Mouse (Mus musculus): ENCODE data around the gene Psmb9.

Psmb9 gene

GRCm38 (mm10) chr17:34213936-34214335 lies 26.4 kb upstream of the Psmb9 start:
- peaks cover 42% of the 10 kb centered on the region for H3K36me3 ChIP-seq (ENCODE audit: control insufficient read depth, insufficient read depth, low read length, poor library complexity, severe bottlenecking)
- no peak for DNase-seq (ENCODE audit: low read depth, low spot score)
- no peaks in the 10 kb centered on the region for H3K27me3 ChIP-seq (ENCODE audit: control insufficient read depth, insufficient read depth, low read length, poor library complexity, severe bottlenecking)

DNA sequence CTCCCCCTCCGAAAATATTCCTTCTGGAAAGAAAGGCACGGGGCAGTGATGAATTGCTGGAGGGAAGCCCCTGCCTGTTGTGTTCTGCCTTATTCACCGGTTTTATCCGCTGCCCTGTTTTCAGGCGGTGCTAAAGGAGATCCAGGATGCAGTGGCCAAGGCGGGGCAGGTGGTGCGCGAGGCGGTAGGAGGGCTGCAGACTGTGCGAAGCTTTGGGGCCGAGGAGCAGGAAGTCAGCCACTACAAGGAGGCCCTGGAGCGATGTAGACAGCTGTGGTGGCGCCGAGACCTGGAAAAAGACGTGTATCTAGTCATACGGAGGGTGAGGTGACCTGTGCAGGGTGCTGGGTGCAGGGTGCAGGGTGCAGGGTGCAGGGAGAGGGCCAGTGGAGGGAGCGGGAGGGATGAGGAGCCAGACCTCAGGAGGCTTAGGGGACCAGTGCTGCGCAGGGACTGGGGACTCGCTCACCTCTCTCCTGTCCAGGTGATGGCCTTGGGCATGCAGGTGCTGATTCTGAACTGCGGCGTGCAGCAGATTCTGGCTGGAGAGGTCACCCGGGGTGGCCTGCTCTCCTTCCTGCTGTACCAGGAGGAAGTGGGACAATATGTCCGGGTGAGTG lies 24.3 kb upstream of the Psmb9 start:
- H3K27me3 ChIP-seq (ENCODE audit: control insufficient read depth, insufficient read depth, low read length, poor library complexity, severe bottlenecking): no peaks in the 10 kb centered on the region
- peaks cover 46% of the 10 kb centered on the region for H3K36me3 ChIP-seq (ENCODE audit: control insufficient read depth, insufficient read depth, low read length, poor library complexity, severe bottlenecking)
- no peak for DNase-seq (ENCODE audit: low read depth, low spot score)

DNA sequence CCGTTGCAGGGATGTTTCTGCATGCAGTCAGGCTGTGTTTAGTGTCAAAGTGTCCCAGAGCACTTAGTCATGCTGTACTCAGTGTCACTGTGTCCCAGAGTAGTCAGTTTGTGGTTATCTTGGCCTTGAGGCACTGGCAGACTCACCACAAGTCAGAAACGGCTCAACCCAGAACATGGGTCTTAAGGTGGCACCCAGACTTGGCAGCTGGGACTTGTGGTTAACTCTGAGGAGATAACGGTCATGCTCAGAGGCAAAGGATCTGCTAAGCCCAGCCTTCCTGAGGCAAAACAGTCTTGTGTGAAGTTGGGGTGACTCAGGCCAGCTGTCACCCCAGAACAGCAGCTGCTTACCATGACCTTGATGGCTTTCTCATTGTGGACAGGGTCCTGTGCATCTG lies 23.0 kb upstream of the Psmb9 start:
- no peaks in the 10 kb centered on the region for H3K27me3 ChIP-seq (ENCODE audit: control insufficient read depth, insufficient read depth, low read length, poor library complexity, severe bottlenecking)
- DNase-seq (ENCODE audit: low read depth, low spot score): no peak
- H3K36me3 ChIP-seq (ENCODE audit: control insufficient read depth, insufficient read depth, low read length, poor library complexity, severe bottlenecking): peaks cover 42% of the 10 kb centered on the region

GRCm38 (mm10) chr17:34209680-34210079 lies 22.1 kb upstream of the Psmb9 start:
- DNase-seq (ENCODE audit: low read depth, low spot score): peak; percentile 56
- H3K36me3 ChIP-seq (ENCODE audit: control insufficient read depth, insufficient read depth, low read length, poor library complexity, severe bottlenecking): peaks cover 35% of the 10 kb centered on the region
- no peaks in the 10 kb centered on the region for H3K27me3 ChIP-seq (ENCODE audit: control insufficient read depth, insufficient read depth, low read length, poor library complexity, severe bottlenecking)

DNA sequence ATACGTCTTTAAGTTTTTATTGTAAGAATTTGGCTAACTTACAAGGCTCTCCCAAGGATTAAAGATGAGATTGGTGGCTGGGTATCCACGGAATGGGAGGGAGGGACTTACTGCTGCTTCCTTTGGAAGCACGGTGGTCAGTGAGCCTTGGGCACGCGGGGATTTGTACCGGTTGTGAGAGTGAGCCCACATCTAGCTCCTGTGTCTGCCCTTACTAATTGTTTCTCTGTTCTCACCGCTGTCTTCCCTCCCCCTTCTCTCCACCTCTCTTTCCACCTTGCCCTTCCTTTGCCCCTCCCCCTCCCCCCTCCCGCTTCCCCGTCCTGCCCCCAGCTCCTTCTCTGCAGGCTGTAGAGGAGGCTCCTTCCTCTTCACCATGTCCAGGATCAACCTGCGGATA lies 20.9 kb upstream of the Psmb9 start:
- H3K27me3 ChIP-seq (ENCODE audit: control insufficient read depth, insufficient read depth, low read length, poor library complexity, severe bottlenecking): no peaks in the 10 kb centered on the region
- DNase-seq (ENCODE audit: low read depth, low spot score): no peak
- H3K36me3 ChIP-seq (ENCODE audit: control insufficient read depth, insufficient read depth, low read length, poor library complexity, severe bottlenecking): peaks cover 28% of the 10 kb centered on the region

DNA sequence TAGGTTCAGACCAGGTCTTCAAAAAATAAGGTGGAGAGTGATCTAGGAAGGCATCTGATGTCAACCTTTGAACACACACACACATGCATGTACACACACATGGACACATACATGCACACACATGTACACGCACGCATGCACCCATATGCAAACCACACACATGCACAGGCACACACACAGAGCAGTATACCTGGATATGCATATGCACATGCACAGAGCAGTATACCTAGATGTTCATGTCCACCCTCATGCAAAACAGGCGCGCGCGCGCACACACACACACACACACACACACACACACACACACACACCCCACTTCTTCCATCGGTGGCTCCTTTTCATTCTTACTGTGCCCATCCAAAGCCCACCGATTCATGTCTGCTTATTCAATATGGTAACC lies 20.3 kb upstream of the Psmb9 start:
- Histone ChIP-seq H3K27me3 (ENCODE audit: control insufficient read depth, insufficient read depth, low read length, poor library complexity, severe bottlenecking) (no peaks in the 10 kb centered on the region), H3K36me3 (ENCODE audit: control insufficient read depth, insufficient read depth, low read length, poor library complexity, severe bottlenecking) (peaks cover 27% of the 10 kb centered on the region)
- no peak for DNase-seq (ENCODE audit: low read depth, low spot score)

GRCm38 (mm10) chr17:34207456-34207855 lies 19.9 kb upstream of the Psmb9 start:
- Histone ChIP-seq H3K27me3 (ENCODE audit: control insufficient read depth, insufficient read depth, low read length, poor library complexity, severe bottlenecking) (no peaks in the 10 kb centered on the region), H3K36me3 (ENCODE audit: control insufficient read depth, insufficient read depth, low read length, poor library complexity, severe bottlenecking) (peaks cover 24% of the 10 kb centered on the region)
- DNase-seq (ENCODE audit: low read depth, low spot score): no peak

DNA sequence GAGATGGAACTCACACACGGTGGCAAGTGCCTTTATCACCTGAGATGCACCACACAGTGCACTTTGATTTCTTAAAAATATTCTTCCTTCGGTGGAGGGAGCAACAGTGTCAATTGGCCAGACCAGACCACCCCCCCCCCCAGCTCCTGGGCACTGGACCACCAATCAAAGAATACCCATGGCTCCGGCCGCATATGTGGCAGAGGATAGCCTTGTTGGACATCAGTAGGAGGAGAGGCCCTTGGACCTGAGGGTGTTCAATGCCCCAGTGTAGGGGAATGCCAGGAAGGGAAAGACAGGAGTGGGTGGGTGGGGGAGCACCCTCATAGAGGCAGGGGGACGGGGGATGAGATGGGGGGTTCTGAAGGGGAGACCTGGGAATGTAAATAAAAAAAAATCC lies 19.2 kb upstream of the Psmb9 start:
- Histone ChIP-seq H3K36me3 (ENCODE audit: control insufficient read depth, insufficient read depth, low read length, poor library complexity, severe bottlenecking) (peaks cover 24% of the 10 kb centered on the region), H3K27me3 (ENCODE audit: control insufficient read depth, insufficient read depth, low read length, poor library complexity, severe bottlenecking) (no peaks in the 10 kb centered on the region)
- DNase-seq (ENCODE audit: low read depth, low spot score): no peak

DNA sequence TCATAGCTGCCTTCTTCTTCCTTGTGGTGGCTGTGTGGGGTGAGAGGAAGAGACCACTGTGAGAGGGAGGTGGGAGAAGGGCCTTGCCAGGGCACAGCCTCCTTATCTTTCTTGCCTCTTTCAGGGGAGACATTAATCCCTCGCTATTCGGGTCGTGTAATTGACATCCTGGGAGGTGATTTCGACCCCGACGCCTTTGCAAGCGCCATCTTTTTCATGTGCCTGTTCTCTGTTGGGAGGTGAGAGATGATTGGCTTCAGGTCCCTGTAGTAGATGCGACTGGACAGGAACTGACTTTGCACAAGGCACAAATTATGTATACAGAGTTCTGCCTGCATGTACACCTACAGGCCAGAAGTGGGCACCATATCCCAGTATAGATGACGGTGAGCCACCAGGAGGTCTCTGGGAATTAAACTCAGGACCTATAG lies 18.2 kb upstream of the Psmb9 start:
- Histone ChIP-seq H3K36me3 (ENCODE audit: control insufficient read depth, insufficient read depth, low read length, poor library complexity, severe bottlenecking) (peaks cover 21% of the 10 kb centered on the region), H3K27me3 (ENCODE audit: control insufficient read depth, insufficient read depth, low read length, poor library complexity, severe bottlenecking) (no peaks in the 10 kb centered on the region)
- peak; percentile 74 for DNase-seq (ENCODE audit: low read depth, low spot score)

- Histone ChIP-seq H3K27me3 (ENCODE audit: control insufficient read depth, insufficient read depth, low read length, poor library complexity, severe bottlenecking) (no peaks in the 10 kb centered on the region), H3K36me3 (ENCODE audit: control insufficient read depth, insufficient read depth, low read length, poor library complexity, severe bottlenecking) (peaks cover 24% of the 10 kb centered on the region)
- no peak for DNase-seq (ENCODE audit: low read depth, low spot score)
These were observed 17.6 kb upstream of the Psmb9 start for GRCm38 (mm10) chr17:34205021-34205745.

GRCm38 (mm10) chr17:34204303-34205010 lies 16.9 kb upstream of the Psmb9 start:
- peaks cover 21% of the 10 kb centered on the region for H3K36me3 ChIP-seq (ENCODE audit: control insufficient read depth, insufficient read depth, low read length, poor library complexity, severe bottlenecking)
- peak; percentile 93 for DNase-seq (ENCODE audit: low read depth, low spot score)
- H3K27me3 ChIP-seq (ENCODE audit: control insufficient read depth, insufficient read depth, low read length, poor library complexity, severe bottlenecking): no peaks in the 10 kb centered on the region

- peaks cover 11% of the 10 kb centered on the region for H3K36me3 ChIP-seq (ENCODE audit: control insufficient read depth, insufficient read depth, low read length, poor library complexity, severe bottlenecking)
- DNase-seq (ENCODE audit: low read depth, low spot score): peak; percentile 62
- H3K27me3 ChIP-seq (ENCODE audit: control insufficient read depth, insufficient read depth, low read length, poor library complexity, severe bottlenecking): no peaks in the 10 kb centered on the region
These were observed 15.9 kb upstream of the Psmb9 start, which contains the start of gene Tap2 for GRCm38 (mm10) chr17:34203444-34203843. Gene Tap2 (plus strand): TSS chr17:34203527.

- H3K27me3 ChIP-seq (ENCODE audit: control insufficient read depth, insufficient read depth, low read length, poor library complexity, severe bottlenecking): no peaks in the 10 kb centered on the region
- DNase-seq (ENCODE audit: low read depth, low spot score): no peak
- peaks cover 11% of the 10 kb centered on the region for H3K36me3 ChIP-seq (ENCODE audit: control insufficient read depth, insufficient read depth, low read length, poor library complexity, severe bottlenecking)
These were observed 15.3 kb upstream of the Psmb9 start for GRCm38 (mm10) chr17:34202760-34203442.

- no peak for DNase-seq (ENCODE audit: low read depth, low spot score)
- Histone ChIP-seq H3K27me3 (ENCODE audit: control insufficient read depth, insufficient read depth, low read length, poor library complexity, severe bottlenecking) (no peaks in the 10 kb centered on the region), H3K36me3 (ENCODE audit: control insufficient read depth, insufficient read depth, low read length, poor library complexity, severe bottlenecking) (peaks cover 11% of the 10 kb centered on the region)
These were observed 14.0 kb upstream of the Psmb9 start for GRCm38 (mm10) chr17:34201506-34202055.

Measured in splenic B cell, adult 2 months (primary cell).